Mouse (Mus musculus): ENCODE results near the gene Slco1a5. TPM values are rescaled to one million over a fixed set of nuclear protein-coding genes. Genes with fewer than 3 reads are reported as not detected.
"Not testable (repeated sequence)": the region's sequence is repeated elsewhere in the genome, so short reads cannot be mapped to it uniquely, and the experiment has no call there.

The Slco1a5 gene
- total RNA-seq, 2 experiments from 2014 or later, result not detected

DNA sequence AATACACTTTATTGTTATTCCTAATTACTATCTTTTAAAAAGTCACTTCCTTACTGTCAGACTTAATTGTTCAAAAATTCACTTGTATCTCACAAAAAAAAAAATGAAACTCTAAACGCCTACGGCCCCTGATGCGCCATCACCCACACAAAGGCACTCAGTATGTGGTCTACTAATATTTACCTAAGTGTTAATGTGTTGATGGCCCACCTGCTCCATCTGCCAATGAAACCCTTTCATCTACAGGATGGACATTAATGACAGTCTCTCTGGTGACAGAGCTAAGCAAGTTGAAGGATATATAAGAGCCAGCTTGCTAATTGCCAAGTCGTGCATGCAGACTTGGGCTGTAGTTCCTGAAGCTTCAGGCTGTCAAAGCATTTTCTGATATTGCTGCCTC, 24.7 kb downstream of the Slco1a5 start, which contains the start of gene Iapp:
Iapp (plus strand) TSS at position 326 of the 400 bp plus-strand sequence.
- ATAC-seq (ENCODE audit: poor library complexity, severe bottlenecking), result no peak

- no peak for ATAC-seq (ENCODE audit: poor library complexity, severe bottlenecking)
Observed at GRCm38 (mm10) chr6:142289413-142290118, 33.2 kb downstream of the Slco1a5 start.

DNA sequence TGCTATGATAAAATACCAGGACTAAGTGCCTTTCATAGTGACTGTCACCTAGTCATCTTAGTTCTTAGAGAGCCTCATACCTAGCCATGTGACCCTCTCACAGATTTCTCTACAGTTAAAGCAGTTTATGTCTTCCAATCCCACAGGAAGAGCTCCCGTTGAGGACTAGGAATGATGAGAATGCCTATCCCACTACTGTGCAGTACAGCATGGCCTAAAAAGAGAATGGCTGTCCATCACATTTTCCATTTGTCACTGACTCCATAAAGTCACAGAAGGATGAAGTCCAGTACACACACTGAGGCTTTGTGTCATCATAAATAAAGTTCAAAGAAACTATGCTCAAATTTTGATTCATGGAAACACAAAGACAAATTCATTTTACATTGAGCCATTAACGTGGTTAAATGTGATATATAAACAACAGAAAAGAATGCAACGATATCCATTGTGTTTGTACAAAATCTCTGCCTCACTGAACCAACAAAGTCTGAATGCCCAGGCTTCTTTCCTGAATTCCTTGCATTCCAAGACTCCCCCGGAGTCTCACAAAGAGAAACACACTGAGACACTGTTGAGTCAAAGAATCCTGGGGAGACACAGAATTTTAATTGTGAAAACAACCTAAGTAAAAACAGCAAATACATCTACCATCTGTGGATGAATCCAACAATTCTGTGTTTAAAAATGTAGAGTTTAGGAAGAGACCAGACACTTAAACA, 46.9 kb downstream of the Slco1a5 start:
- no peak for ATAC-seq (ENCODE audit: poor library complexity, severe bottlenecking)

- not testable (repeated sequence) for ATAC-seq (ENCODE audit: poor library complexity, severe bottlenecking)
Observed at GRCm38 (mm10) chr6:142250738-142251307, 72.0 kb downstream of the Slco1a5 start.

GRCm38 (mm10) chr6:142245065-142245464, 77.7 kb downstream of the Slco1a5 start:
- no peak for ATAC-seq (ENCODE audit: poor library complexity, severe bottlenecking)

DNA sequence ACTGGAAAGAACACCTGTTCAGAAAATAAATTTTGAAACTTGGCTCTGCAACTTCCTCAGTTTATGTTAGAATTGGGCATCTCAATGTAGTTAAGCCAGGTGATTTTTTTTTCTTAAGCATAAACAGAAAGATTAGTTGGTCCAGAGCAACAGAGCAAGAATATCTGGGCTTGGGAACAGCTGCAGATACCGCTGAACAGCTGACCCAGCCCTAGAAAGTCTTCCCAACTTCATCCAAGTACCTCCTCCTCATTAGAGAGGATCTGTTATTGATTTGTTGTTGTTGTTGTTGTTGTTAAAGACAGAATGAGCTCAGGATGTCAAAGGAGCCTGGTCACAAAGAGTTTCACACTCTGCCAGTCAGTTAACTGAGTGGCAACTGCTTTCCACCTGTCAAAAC, 83.3 kb downstream of the Slco1a5 start:
- ATAC-seq (ENCODE audit: poor library complexity, severe bottlenecking), result no peak

GRCm38 (mm10) chr6:142220138-142220537, 102.6 kb downstream of the Slco1a5 start:
- ATAC-seq (ENCODE audit: poor library complexity, severe bottlenecking), result no peak

DNA sequence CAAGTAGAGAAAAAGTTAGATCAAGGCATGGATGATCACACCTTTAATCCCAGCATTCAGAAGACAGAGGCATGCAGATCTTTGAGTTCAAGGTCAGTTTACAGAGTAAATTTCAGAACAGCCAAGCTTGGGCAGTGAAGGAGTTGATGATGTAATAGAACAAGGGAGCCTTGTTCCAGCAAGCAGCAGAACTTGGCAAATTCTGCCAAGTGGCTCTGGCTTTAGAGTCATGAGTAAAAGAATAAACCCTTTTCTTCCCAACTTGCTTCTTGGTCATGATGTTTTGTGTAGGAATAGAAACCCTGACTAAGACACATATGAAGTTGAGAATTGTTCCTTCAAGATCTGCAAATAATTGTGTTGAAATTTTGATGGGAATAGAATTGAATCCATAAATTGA, 111.0 kb downstream of the Slco1a5 start:
- no peak for ATAC-seq (ENCODE audit: poor library complexity, severe bottlenecking)

DNA sequence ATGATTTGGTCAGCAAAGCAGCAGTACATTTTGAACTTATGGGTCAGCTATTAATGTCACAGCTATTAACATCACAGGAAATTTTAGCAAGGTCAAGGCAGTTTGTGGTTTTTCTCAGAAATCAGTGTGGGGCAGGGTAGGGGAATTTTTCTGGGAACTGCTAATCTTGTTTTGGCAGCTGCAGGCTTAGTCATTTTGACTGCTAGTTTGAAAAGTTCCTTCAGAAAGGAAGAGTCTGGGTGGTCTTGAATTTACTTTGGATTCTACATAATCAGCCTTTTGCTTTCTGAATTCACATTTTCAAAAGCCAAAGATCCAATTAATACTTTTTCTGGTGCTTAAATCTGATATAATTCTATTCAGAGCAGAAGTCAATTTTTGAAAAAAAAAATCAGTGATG, 113.0 kb downstream of the Slco1a5 start:
- no peak for ATAC-seq (ENCODE audit: poor library complexity, severe bottlenecking)

DNA sequence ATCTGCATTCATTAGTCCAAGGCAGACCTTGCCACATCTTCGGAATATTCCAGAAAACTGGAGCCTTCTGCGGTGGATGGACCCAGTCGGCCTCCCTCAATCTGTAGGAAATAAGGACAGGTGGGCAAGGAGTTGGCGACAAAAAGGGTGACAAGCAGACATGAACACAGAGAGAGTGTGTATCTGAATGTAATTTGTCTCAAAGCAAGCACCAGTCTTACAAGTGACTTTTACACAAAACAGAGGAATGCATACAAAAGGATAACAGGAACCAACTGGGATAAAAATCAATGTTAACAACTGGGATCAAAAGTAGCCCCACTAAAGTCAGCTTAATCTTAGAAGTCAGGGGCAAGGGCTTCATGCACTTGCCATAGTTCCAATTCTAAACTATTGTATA, 114.4 kb downstream of the Slco1a5 start, which contains the start of gene Slco1a6:
Slco1a6 (minus strand) TSS at position 101 of the 400 bp plus-strand sequence.
- ATAC-seq (ENCODE audit: poor library complexity, severe bottlenecking), result no peak

GRCm38 (mm10) chr6:142200524-142200923, 122.3 kb downstream of the Slco1a5 start:
- ATAC-seq (ENCODE audit: poor library complexity, severe bottlenecking), result no peak

DNA sequence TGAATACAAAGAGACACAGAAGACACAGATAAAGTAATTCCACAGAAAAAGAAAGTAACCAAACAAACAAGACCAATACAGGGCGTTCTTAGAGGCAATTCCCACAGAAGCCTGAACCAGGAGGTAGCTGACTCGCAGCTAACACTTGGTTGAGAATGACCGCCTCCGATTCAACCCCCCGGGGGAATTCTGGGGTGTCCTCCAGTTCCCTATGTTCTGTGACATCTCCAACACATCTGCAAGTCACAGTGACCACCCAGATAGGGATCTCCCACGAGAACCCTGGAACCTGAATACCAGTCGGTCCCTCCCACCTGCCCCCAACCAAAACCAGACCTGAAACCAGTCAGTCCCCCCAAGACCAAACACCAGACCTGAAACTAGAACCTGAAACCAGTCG, 128.5 kb downstream of the Slco1a5 start:
- no peak for ATAC-seq (ENCODE audit: poor library complexity, severe bottlenecking)

DNA sequence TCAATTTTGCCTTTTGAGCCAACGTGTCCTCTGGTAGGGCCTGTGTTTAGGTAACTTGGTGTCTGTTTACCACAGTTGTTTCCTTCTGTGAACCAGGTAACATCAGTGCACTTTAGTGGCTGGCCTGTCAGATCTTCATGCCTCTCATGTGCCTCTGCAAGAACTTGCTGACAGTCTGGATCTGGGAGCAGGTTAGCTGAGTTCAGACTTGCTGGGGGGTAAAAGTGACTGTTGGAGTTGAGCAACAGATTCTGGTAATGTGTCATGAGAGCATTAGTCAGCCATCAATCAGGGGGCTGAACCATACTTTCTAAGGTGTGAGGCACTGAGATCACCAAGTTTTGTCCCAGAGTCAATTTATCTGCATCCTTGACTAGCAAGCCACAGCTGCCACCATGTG, 130.8 kb downstream of the Slco1a5 start:
- ATAC-seq (ENCODE audit: poor library complexity, severe bottlenecking), result no peak

GRCm38 (mm10) chr6:142187426-142187825, 135.4 kb downstream of the Slco1a5 start:
- no peak for ATAC-seq (ENCODE audit: poor library complexity, severe bottlenecking)

DNA sequence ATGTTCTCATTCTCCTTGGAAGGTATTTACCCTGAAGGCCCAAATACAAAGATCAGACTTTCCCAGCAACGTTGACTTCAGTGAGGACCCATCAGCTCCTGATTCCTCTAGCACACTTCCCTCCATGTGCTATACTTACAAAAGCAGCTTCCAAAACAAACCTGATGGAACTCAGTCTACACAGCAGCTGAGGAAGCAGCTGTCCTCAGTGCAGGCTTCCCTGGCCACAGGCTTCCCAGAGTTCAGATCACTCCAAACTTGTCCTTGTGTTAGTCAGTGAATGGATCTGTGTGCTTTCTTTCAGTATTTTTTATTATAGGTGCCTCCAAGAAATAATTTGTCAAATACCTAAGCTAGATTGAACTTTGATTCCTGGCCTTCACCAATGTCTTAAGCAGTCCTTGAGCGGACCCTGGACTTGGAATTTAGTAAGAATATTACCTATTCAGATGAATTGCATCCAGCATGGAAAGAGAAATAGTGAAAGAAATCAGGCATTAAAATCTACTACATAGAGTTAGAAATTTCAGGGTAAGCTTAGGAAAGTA, 136.8 kb downstream of the Slco1a5 start:
- no peak for ATAC-seq (ENCODE audit: poor library complexity, severe bottlenecking)

Other genes starting within 250 kb of the Slco1a5 start
- not detected in 2 replicates for gene Slco1a6, start 114.5 kb downstream of the Slco1a5 start, total RNA-seq (2015)
- not detected in 2 replicates for gene Slco1a6, start 114.5 kb downstream of the Slco1a5 start, total RNA-seq (2017)
- not detected in 2 replicates for gene Iapp, start 24.6 kb downstream of the Slco1a5 start, total RNA-seq (2015)
- not detected in 2 replicates for gene Iapp, start 24.6 kb downstream of the Slco1a5 start, total RNA-seq (2017)
- 12.3 and 12.7 TPM in 2 replicates for gene Pyroxd1, start 22.7 kb upstream of the Slco1a5 start, total RNA-seq (2015)
- 13.5 and 13.8 TPM in 2 replicates for gene Pyroxd1, start 22.7 kb upstream of the Slco1a5 start, total RNA-seq (2017)
- 31.5 and 35.0 TPM in 2 replicates for gene Recql, start 64.1 kb upstream of the Slco1a5 start, total RNA-seq (2015)
- gene Recql, start 64.1 kb upstream of the Slco1a5 start, total RNA-seq (2017), result 32.1 and 50.3 TPM in 2 replicates
- gene Golt1b, start 64.2 kb upstream of the Slco1a5 start, total RNA-seq (2015), result 26.3 and 27.7 TPM in 2 replicates
- gene Golt1b, start 64.2 kb upstream of the Slco1a5 start, total RNA-seq (2017), result 30.0 and 31.5 TPM in 2 replicates
- gene Spx, start 90.5 kb upstream of the Slco1a5 start, total RNA-seq (2015), result not detected in 2 replicates
- gene Spx, start 90.5 kb upstream of the Slco1a5 start, total RNA-seq (2017), result 0.26 TPM in 1 of 2 replicates, not detected in the other
- gene Gys2, start 150.1 kb upstream of the Slco1a5 start, total RNA-seq (2015), result not detected in 2 replicates
- gene Gys2, start 150.1 kb upstream of the Slco1a5 start, total RNA-seq (2017), result not detected in 2 replicates
- gene Ldhb, start 185.0 kb upstream of the Slco1a5 start, total RNA-seq (2015), result 38.8 and 41.7 TPM in 2 replicates
- 26.8 and 28.5 TPM in 2 replicates for gene Ldhb, start 185.0 kb upstream of the Slco1a5 start, total RNA-seq (2017)
- gene Kcnj8, start 248.6 kb upstream of the Slco1a5 start, total RNA-seq (2015), result 0.36 TPM in 1 of 2 replicates, not detected in the other
- 0.12 and 0.40 TPM in 2 replicates for gene Kcnj8, start 248.6 kb upstream of the Slco1a5 start, total RNA-seq (2017)